Mouse (Mus musculus): ENCODE measurements at regions not wholly inside any gene's neighbourhood (a gene's known extent, or its start where the extent isn't known, plus 50 kb on each side); places are given as distances from the start of the nearest gene placed in this dataset.

GRCm38 (mm10) chr1:138708507-138709228, 88.7 kb upstream of the Nek7 start:
- no peak for TF ChIP-seq CTCF (IDR thresholded peaks at IDR 0.05; ENCODE audit: low read depth)

GRCm38 (mm10) chr1:138707913-138708312, 88.0 kb upstream of the Nek7 start:
- TF ChIP-seq CTCF (IDR thresholded peaks at IDR 0.05; ENCODE audit: low read depth) = no peak
- no peak for TF ChIP-seq EP300 (IDR thresholded peaks at IDR 0.05; ENCODE audit: low read depth)
- no peaks in the 10 kb centered on the region for H3K27me3 ChIP-seq (ENCODE audit: control insufficient read depth, insufficient read depth, low read length)
- no peak for DNase-seq (ENCODE audit: low spot score)
- H3K27ac ChIP-seq (ENCODE audit: low read depth) = no peak overlapping the region
- 59% methylated on average over 3 of the region's 3 CpGs for WGBS
- H3K9ac ChIP-seq (replicated peaks; ENCODE audit: low read depth, low read length) = no peak overlapping the region
- H3K36me3 ChIP-seq (replicated peaks; ENCODE audit: control insufficient read depth, insufficient read depth, low read length) = no peaks in the 10 kb centered on the region
- ATAC-seq (ENCODE audit: insufficient read depth, low read depth) = no peak
- no peak overlapping the region for H3K4me2 ChIP-seq (ENCODE audit: low read depth, low read length)
- no peak overlapping the region for H3K4me3 ChIP-seq (ENCODE audit: low read depth, low read length)
- H3K4me1 ChIP-seq (ENCODE audit: control insufficient read depth, insufficient read depth) = no peaks in the 10 kb centered on the region
- H3K9me3 ChIP-seq (replicated peaks; ENCODE audit: control insufficient read depth, low read length) = no peaks in the 10 kb centered on the region

More at GRCm38 (mm10) chr1:138708507-138709228, 88.7 kb upstream of the Nek7 start:
- Histone ChIP-seq H3K27ac (ENCODE audit: low read depth) (no peak overlapping the region), H3K36me3 (replicated peaks; ENCODE audit: control insufficient read depth, insufficient read depth, low read length) (no peaks in the 10 kb centered on the region), H3K4me1 (ENCODE audit: control insufficient read depth, insufficient read depth) (no peaks in the 10 kb centered on the region), H3K27me3 (ENCODE audit: control insufficient read depth, insufficient read depth, low read length) (no peaks in the 10 kb centered on the region), H3K9ac (replicated peaks; ENCODE audit: low read depth, low read length) (no peak overlapping the region), H3K4me2 (ENCODE audit: low read depth, low read length) (no peak overlapping the region), H3K9me3 (replicated peaks; ENCODE audit: control insufficient read depth, low read length) (no peaks in the 10 kb centered on the region), H3K4me3 (ENCODE audit: low read depth, low read length) (no peak overlapping the region)
- 58% methylated on average over 7 of the region's 7 CpGs for WGBS
- DNase-seq (ENCODE audit: low spot score) (no peak), ATAC-seq (ENCODE audit: insufficient read depth, low read depth) (no peak)

- ATAC-seq (ENCODE audit: insufficient read depth, low read depth) (no peak), DNase-seq (ENCODE audit: low spot score) (peak; percentile 18)
- H3K27ac ChIP-seq (ENCODE audit: low read depth) = no peak overlapping the region
- H3K27me3 ChIP-seq (ENCODE audit: control insufficient read depth, insufficient read depth, low read length) = no peaks in the 10 kb centered on the region
- no peak overlapping the region for H3K4me2 ChIP-seq (ENCODE audit: low read depth, low read length)
- TF ChIP-seq EP300 (IDR thresholded peaks at IDR 0.05; ENCODE audit: low read depth) (no peak), CTCF (IDR thresholded peaks at IDR 0.05; ENCODE audit: low read depth) (peak; percentile 26)
- no peak overlapping the region for H3K4me3 ChIP-seq (ENCODE audit: low read depth, low read length)
- H3K9ac ChIP-seq (replicated peaks; ENCODE audit: low read depth, low read length) = no peak overlapping the region
- 55% methylated on average over 5 of the region's 5 CpGs for WGBS
- H3K9me3 ChIP-seq (replicated peaks; ENCODE audit: control insufficient read depth, low read length) = no peaks in the 10 kb centered on the region
- H3K4me1 ChIP-seq (ENCODE audit: control insufficient read depth, insufficient read depth) = no peaks in the 10 kb centered on the region
- H3K36me3 ChIP-seq (replicated peaks; ENCODE audit: control insufficient read depth, insufficient read depth, low read length) = no peaks in the 10 kb centered on the region
These were observed 83.3 kb upstream of the Nek7 start for GRCm38 (mm10) chr1:138703291-138703690.

- 82% methylated on average over 6 of the region's 6 CpGs for WGBS
- H3K9me3 ChIP-seq (replicated peaks; ENCODE audit: control insufficient read depth, low read length) = no peaks in the 10 kb centered on the region; the same call in 1 of the 2 replicates
- TF ChIP-seq CTCF (IDR thresholded peaks at IDR 0.05; ENCODE audit: low read depth) (no peak), EP300 (IDR thresholded peaks at IDR 0.05; ENCODE audit: low read depth) (no peak)
- H3K4me1 ChIP-seq (ENCODE audit: control insufficient read depth, insufficient read depth) = no peaks in the 10 kb centered on the region
- ATAC-seq (ENCODE audit: insufficient read depth, low read depth) = no peak
- no peaks in the 10 kb centered on the region for H3K36me3 ChIP-seq (replicated peaks; ENCODE audit: control insufficient read depth, insufficient read depth, low read length)
- no peak overlapping the region for H3K27ac ChIP-seq (ENCODE audit: low read depth)
- DNase-seq (ENCODE audit: low spot score) = no peak
- H3K4me2 ChIP-seq (ENCODE audit: low read depth, low read length) = no peak overlapping the region
- no peaks in the 10 kb centered on the region for H3K27me3 ChIP-seq (ENCODE audit: control insufficient read depth, insufficient read depth, low read length)
- no peak overlapping the region for H3K4me3 ChIP-seq (ENCODE audit: low read depth, low read length)
- no peak overlapping the region for H3K9ac ChIP-seq (replicated peaks; ENCODE audit: low read depth, low read length)
These were observed 69.3 kb upstream of the Nek7 start for GRCm38 (mm10) chr1:138689234-138689633.

DNA sequence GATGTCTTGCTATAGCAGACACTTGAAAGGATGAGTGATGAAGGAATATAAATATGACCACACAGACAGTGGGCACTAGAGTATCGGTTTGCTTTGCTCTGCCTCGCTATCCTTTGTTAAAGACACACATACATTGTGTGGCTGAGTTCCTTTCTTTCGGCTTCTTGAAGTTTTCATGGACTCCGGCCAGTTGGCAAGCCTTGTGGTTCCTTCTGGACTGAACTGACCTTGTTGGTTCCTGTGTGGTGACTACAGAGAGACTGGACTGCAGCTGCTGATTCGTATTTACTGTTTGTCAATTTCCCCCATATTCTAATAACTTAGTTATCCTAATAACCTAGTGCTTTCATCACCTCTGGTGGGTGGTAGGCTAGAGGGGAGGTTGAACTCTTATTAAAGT, 66.8 kb upstream of the Nek7 start:
- WGBS = 59% methylated on average over 5 of the region's 5 CpGs
- DNase-seq (ENCODE audit: low spot score) (no peak), ATAC-seq (ENCODE audit: insufficient read depth, low read depth) (no peak)
- no peak overlapping the region for H3K4me3 ChIP-seq (ENCODE audit: low read depth, low read length)
- H3K9ac ChIP-seq (replicated peaks; ENCODE audit: low read depth, low read length) = no peak overlapping the region
- H3K27me3 ChIP-seq (ENCODE audit: control insufficient read depth, insufficient read depth, low read length) = no peaks in the 10 kb centered on the region
- H3K4me2 ChIP-seq (ENCODE audit: low read depth, low read length) = no peak overlapping the region
- no peaks in the 10 kb centered on the region; the same call in 1 of the 2 replicates for H3K9me3 ChIP-seq (replicated peaks; ENCODE audit: control insufficient read depth, low read length)
- no peaks in the 10 kb centered on the region for H3K4me1 ChIP-seq (ENCODE audit: control insufficient read depth, insufficient read depth)
- TF ChIP-seq EP300 (IDR thresholded peaks at IDR 0.05; ENCODE audit: low read depth) = no peak
- no peak for TF ChIP-seq CTCF (IDR thresholded peaks at IDR 0.05; ENCODE audit: low read depth)
- H3K27ac ChIP-seq (ENCODE audit: low read depth) = no peak overlapping the region
- H3K36me3 ChIP-seq (replicated peaks; ENCODE audit: control insufficient read depth, insufficient read depth, low read length) = no peaks in the 10 kb centered on the region

DNA sequence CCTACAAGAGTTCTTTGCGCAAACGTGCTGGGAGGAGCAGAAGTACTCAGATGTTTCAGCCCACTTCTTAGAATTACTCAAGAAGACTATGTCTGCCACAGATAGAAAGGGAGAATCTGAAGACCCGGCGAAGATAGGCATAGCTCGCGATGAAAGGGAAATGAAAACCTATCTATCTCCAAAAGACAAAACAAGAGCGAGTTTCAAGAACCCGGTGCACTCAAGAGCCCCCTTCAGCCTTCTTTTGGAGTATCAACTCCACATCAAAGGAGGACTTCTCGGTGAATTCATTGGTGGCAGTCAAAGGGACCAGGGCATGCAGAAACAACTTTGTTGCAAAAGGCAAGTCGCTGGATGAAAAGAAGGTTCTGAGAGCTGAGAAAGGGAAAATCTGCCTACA, 63.8 kb upstream of the Nek7 start:
- TF ChIP-seq CTCF (IDR thresholded peaks at IDR 0.05; ENCODE audit: low read depth) = no peak
- TF ChIP-seq EP300 (IDR thresholded peaks at IDR 0.05; ENCODE audit: low read depth) = no peak
- DNase-seq (ENCODE audit: low spot score) (no peak), ATAC-seq (ENCODE audit: insufficient read depth, low read depth) (no peak)
- no peaks in the 10 kb centered on the region for H3K27me3 ChIP-seq (ENCODE audit: control insufficient read depth, insufficient read depth, low read length)
- H3K4me1 ChIP-seq (ENCODE audit: control insufficient read depth, insufficient read depth) = no peaks in the 10 kb centered on the region
- H3K4me2 ChIP-seq (ENCODE audit: low read depth, low read length) = no peak overlapping the region
- H3K9ac ChIP-seq (replicated peaks; ENCODE audit: low read depth, low read length) = no peak overlapping the region
- H3K4me3 ChIP-seq (ENCODE audit: low read depth, low read length) = no peak overlapping the region
- H3K27ac ChIP-seq (ENCODE audit: low read depth) = no peak overlapping the region
- 72% methylated on average over 10 of the region's 10 CpGs for WGBS
- no peaks in the 10 kb centered on the region for H3K36me3 ChIP-seq (replicated peaks; ENCODE audit: control insufficient read depth, insufficient read depth, low read length)
- H3K9me3 ChIP-seq (replicated peaks; ENCODE audit: control insufficient read depth, low read length) = no peaks in the 10 kb centered on the region

Measured in heart, postnatal 0 days (tissue).